Mouse (Mus musculus) CD4-positive, CD25-positive, alpha-beta regulatory T cell (primary cell): ENCODE data around the gene Insl5. TPM values are rescaled to one million over a fixed set of nuclear protein-coding genes. Genes with fewer than 3 reads are reported as not detected.

ENCODE experiments used
- polyA plus RNA-seq: library from polyadenylated mRNA; unstranded; fragments of 100-300 nt; shearing (Covaris generic); gene quantifications from one replicate; pipeline ENCODE4 v1.2.1, GENCODE M21; 2017

The Insl5 gene
- polyA plus RNA-seq = not detected

DNA sequence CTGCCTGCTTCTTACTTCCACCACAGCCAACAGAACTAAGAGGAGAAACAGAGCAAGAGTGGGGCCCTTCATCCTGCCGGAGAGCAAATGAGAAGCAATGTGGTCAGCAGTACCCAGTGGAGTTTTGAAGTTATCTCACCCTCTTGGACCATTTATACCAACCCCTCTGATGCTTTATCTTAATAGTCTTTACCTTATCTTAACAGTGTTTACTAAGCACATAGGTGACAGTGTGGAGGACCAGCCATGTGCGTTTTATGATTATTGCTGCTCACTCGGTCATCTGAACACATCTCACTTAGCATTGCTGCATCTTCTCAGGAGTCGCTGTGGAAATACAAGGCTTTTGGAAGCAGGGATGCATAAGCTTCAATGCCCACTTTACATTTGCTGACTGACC, at the start of gene Insl5:
TSS of gene Insl5 (minus strand) at position 222 of the 400 bp plus-strand sequence.

DNA sequence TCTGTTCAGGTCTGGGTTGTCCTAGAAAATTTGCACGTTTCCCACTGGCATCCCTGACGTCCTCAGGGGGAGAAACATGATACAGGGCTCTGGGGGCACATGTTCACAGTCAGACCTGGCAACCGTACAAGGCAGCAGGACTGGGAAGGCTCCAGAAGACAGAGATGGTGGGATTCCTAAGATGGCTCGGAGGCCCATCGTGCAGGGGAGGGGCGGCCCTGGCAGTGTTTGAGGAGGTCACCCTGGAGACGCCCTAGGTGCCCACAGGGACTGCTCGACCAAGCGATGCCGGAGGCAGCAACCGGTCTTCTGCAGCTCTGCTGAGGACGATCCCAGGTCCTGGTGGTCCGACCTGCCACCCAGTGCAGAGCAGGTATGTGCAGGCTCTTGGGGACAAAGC, 48.2 kb downstream of the Insl5 start, which contains the start of gene Tctex1d1:
TSS of gene Tctex1d1 (plus strand) at position 167 of the 400 bp plus-strand sequence.

Other genes starting within 250 kb of the Insl5 start
- not detected for gene Tctex1d1, start 48.2 kb downstream of the Insl5 start, polyA plus RNA-seq
- 74.4 TPM for gene Mier1, start 87.5 kb upstream of the Insl5 start, polyA plus RNA-seq
- gene Wdr78, start 87.7 kb upstream of the Insl5 start, polyA plus RNA-seq = 3.0 TPM
- gene Slc35d1, start 188.3 kb upstream of the Insl5 start, polyA plus RNA-seq = 63.6 TPM